Mouse (Mus musculus) frontal cortex, adult 2 months (tissue): ENCODE measurements at regions not wholly inside any gene's neighbourhood (a gene's known extent, or its start where the extent isn't known, plus 50 kb on each side); places are given as distances from the start of the nearest gene placed in this dataset.
A peak's percentile ranks its signal among the peaks of the same experiment; 100 is the strongest.

Experiments
- DNase-seq, 2 experiments: peaks; one replicate each; pipeline ENCODE4 v3.0.0; 2022; ENCODE audit warnings: low spot score in 1 of 2; ENCODE audit errors: extremely low spot score in 1 of 2

- DNase-seq = no peak
Measured at GRCm38 (mm10) chr1:13424524-13424923, 2010.6 kb downstream of the A830018L16Rik start.

- peak in 1 of 2 experiments; percentile 34 for DNase-seq
Measured at GRCm38 (mm10) chr1:13425601-13426327, 2011.9 kb downstream of the A830018L16Rik start.

- peak in 1 of 2 experiments; percentile 53 for DNase-seq
Measured at GRCm38 (mm10) chr1:13426328-13427067, 2012.6 kb downstream of the A830018L16Rik start.

GRCm38 (mm10) chr1:13427068-13427434 is 2013.1 kb downstream of the A830018L16Rik start:
- DNase-seq = no peak

GRCm38 (mm10) chr1:13427501-13428207 is 2013.7 kb downstream of the A830018L16Rik start:
- DNase-seq = no peak

GRCm38 (mm10) chr1:13437747-13438394 is 2024.0 kb downstream of the A830018L16Rik start:
- no peak for DNase-seq

- no peak for DNase-seq
Measured at GRCm38 (mm10) chr1:13442366-13442765, 2028.5 kb downstream of the A830018L16Rik start.

GRCm38 (mm10) chr1:13454534-13454933 is 2040.6 kb downstream of the A830018L16Rik start:
- no peak for DNase-seq

- DNase-seq = no peak
Measured at GRCm38 (mm10) chr1:13455572-13455971, 2041.7 kb downstream of the A830018L16Rik start.

- DNase-seq = no peak
Measured at GRCm38 (mm10) chr1:13464311-13464710, 2050.4 kb downstream of the A830018L16Rik start.

GRCm38 (mm10) chr1:13467174-13467573 is 2053.3 kb downstream of the A830018L16Rik start:
- no peak for DNase-seq

- no peak for DNase-seq
Measured at GRCm38 (mm10) chr1:13467886-13468630, 2054.2 kb downstream of the A830018L16Rik start.

- DNase-seq = no peak
Measured at GRCm38 (mm10) chr1:13494727-13495404, 2081.0 kb downstream of the A830018L16Rik start.

GRCm38 (mm10) chr1:13496386-13496785 is 2082.5 kb downstream of the A830018L16Rik start:
- no peak for DNase-seq

GRCm38 (mm10) chr1:13500456-13500855 is 2086.6 kb downstream of the A830018L16Rik start:
- peak; percentile 2 to 72 for DNase-seq

GRCm38 (mm10) chr1:13501938-13502337 is 2088.0 kb downstream of the A830018L16Rik start:
- DNase-seq = no peak

- DNase-seq = no peak
Measured at GRCm38 (mm10) chr1:13513761-13514160, 2099.9 kb downstream of the A830018L16Rik start.
